Mouse (Mus musculus) limb, embryonic 11.5 days (tissue): ENCODE data around the gene Tubb4a. TPM values are rescaled to one million over a fixed set of nuclear protein-coding genes. Genes with fewer than 3 reads are reported as not detected.

Experiments
- ATAC-seq: fragments of 200-750 bp; cut with Nextera tagmentation; 2 replicates; pipeline ENCODE4 v1.8.0; 2017; ENCODE audit warnings: low read depth; ENCODE audit not compliant: insufficient number of reproducible peaks, low FRiP score, low TSS enrichment
- DNase-seq: peaks from one replicate; pipeline ENCODE4 v3.0.0-alpha.2; 2015; ENCODE audit warnings: low spot score
- H3K27ac ChIP-seq: fragments of 300-500 bp; sonication (generic); replicated peaks from 2 replicates; pipeline ENCODE4 v1.5.1; 2014; ENCODE audit warnings: low read depth, mild to moderate bottlenecking, low read length
- H3K27me3 ChIP-seq: fragments of 300-500 bp; sonication (generic); 2 replicates; pipeline ENCODE4 v1.6.1; 2014; ENCODE audit warnings: mild to moderate bottlenecking, low read length, mixed read lengths; ENCODE audit not compliant: control insufficient read depth, insufficient read depth
- H3K36me3 ChIP-seq: fragments of 300-500 bp; sonication (generic); 2 replicates; pipeline ENCODE4 v1.6.1; 2014; ENCODE audit warnings: mild to moderate bottlenecking, low read length, moderate library complexity, mixed read lengths; ENCODE audit not compliant: control insufficient read depth, insufficient read depth
- H3K4me1 ChIP-seq: fragments of 300-500 bp; sonication (generic); 2 replicates; pipeline ENCODE4 v1.6.1; 2014; ENCODE audit warnings: low read length, mixed read lengths; ENCODE audit not compliant: control insufficient read depth, insufficient read depth
- H3K4me2 ChIP-seq: fragments of 300-500 bp; sonication (generic); 2 replicates; pipeline ENCODE4 v1.6.1; 2014; ENCODE audit warnings: low read depth, mild to moderate bottlenecking, moderate library complexity; ENCODE audit not compliant: severe bottlenecking
- H3K4me3 ChIP-seq: fragments of 300-500 bp; sonication (generic); 2 replicates; pipeline ENCODE4 v1.5.1; 2014; ENCODE audit warnings: low read depth, low read length
- H3K9ac ChIP-seq: fragments of 300-500 bp; sonication (generic); 2 replicates; pipeline ENCODE4 v1.6.1; 2014; ENCODE audit warnings: mild to moderate bottlenecking, low read length
- H3K9me3 ChIP-seq: fragments of 300-500 bp; sonication (generic); 2 replicates; pipeline ENCODE4 v1.6.1; 2016; ENCODE audit warnings: low read length; ENCODE audit not compliant: control insufficient read depth
- WGBS: fragments of 180-500 bp; shearing (Covaris S2); extraction: QIAGEN DNeasy Blood & Tissue Kit; methylation state at CpG from one replicate; pipeline ENCODE4 v1.1.7; 2014; 5-methylcytosine and 5-hydroxymethylcytosine counted together
- polyA plus RNA-seq: library from polyadenylated mRNA; unstranded; fragments of >200 nt; fragmentation: Nextera tagmentation; extraction: Ambion mirVana; gene quantifications from 2 replicates; pipeline ENCODE4 v1.2.1, GENCODE M21; 2014

Gene Tubb4a
- polyA plus RNA-seq, 1 experiment from 2014 or later, result 11.1 TPM

GRCm38 (mm10) chr17:57070272-57070671 lies 17.3 kb downstream of the Tubb4a start:
- no peak for ATAC-seq
- no peaks in the 10 kb centered on the region for H3K4me1 ChIP-seq
- DNase-seq, result no peak
- H3K36me3 ChIP-seq, result no peaks in the 10 kb centered on the region
- no peak overlapping the region for H3K9ac ChIP-seq
- no peak overlapping the region for H3K4me2 ChIP-seq
- 7% methylated on average over 9 of the region's 9 CpGs for WGBS
- H3K27me3 ChIP-seq, result peaks cover 16% of the 10 kb centered on the region
- H3K4me3 ChIP-seq, result no peak overlapping the region
- no peaks in the 10 kb centered on the region for H3K9me3 ChIP-seq
- H3K27ac ChIP-seq, result no peak overlapping the region

GRCm38 (mm10) chr17:57066908-57067307 lies 20.7 kb downstream of the Tubb4a start:
- H3K4me3 ChIP-seq, result no peak overlapping the region
- H3K36me3 ChIP-seq, result no peaks in the 10 kb centered on the region
- ATAC-seq, result no peak
- H3K27me3 ChIP-seq, result peaks cover 38% of the 10 kb centered on the region
- H3K9me3 ChIP-seq, result no peaks in the 10 kb centered on the region
- H3K27ac ChIP-seq, result no peak overlapping the region
- H3K4me2 ChIP-seq, result no peak overlapping the region
- no peaks in the 10 kb centered on the region for H3K4me1 ChIP-seq
- no peak overlapping the region for H3K9ac ChIP-seq
- no peak for DNase-seq
- 68% methylated on average over 5 of the region's 5 CpGs for WGBS

- H3K9ac ChIP-seq, result no peak overlapping the region
- ATAC-seq (no peak), DNase-seq (no peak)
- no peaks in the 10 kb centered on the region for H3K36me3 ChIP-seq
- no peaks in the 10 kb centered on the region for H3K9me3 ChIP-seq
- no peak overlapping the region for H3K27ac ChIP-seq
- H3K27me3 ChIP-seq, result peaks cover 46% of the 10 kb centered on the region
- 8% methylated on average over 8 of the region's 8 CpGs for WGBS
- H3K4me1 ChIP-seq, result no peaks in the 10 kb centered on the region
- no peak overlapping the region for H3K4me2 ChIP-seq
- no peak overlapping the region for H3K4me3 ChIP-seq
Measured at GRCm38 (mm10) chr17:57063031-57063430, 24.6 kb downstream of the Tubb4a start.

GRCm38 (mm10) chr17:57062548-57062947 lies 25.0 kb downstream of the Tubb4a start:
- DNase-seq, result no peak
- ATAC-seq, result no peak
- Histone ChIP-seq H3K27ac (no peak overlapping the region), H3K9me3 (no peaks in the 10 kb centered on the region), H3K9ac (no peak overlapping the region), H3K36me3 (no peaks in the 10 kb centered on the region), H3K4me2 (peak overlapping the region; percentile 24; the same call in 1 of the 2 replicates), H3K4me1 (no peaks in the 10 kb centered on the region), H3K27me3 (peaks cover 46% of the 10 kb centered on the region), H3K4me3 (peak overlapping the region; percentile 17; the same call in 1 of the 2 replicates)
- 1% methylated on average over 21 of the region's 22 CpGs for WGBS

- ATAC-seq, result no peak
- WGBS, result 1% methylated on average over 39 of the region's 39 CpGs
- peaks cover 46% of the 10 kb centered on the region for H3K27me3 ChIP-seq
Measured at GRCm38 (mm10) chr17:57062011-57062521, 25.5 kb downstream of the Tubb4a start.

GRCm38 (mm10) chr17:57061069-57061468 lies 26.5 kb downstream of the Tubb4a start:
- Histone ChIP-seq H3K4me1 (no peaks in the 10 kb centered on the region), H3K4me2 (peak overlapping the region; percentile 72; the same call in 1 of the 2 replicates), H3K9me3 (no peaks in the 10 kb centered on the region), H3K4me3 (no peak overlapping the region), H3K9ac (no peak overlapping the region), H3K27me3 (peaks cover 42% of the 10 kb centered on the region), H3K36me3 (no peaks in the 10 kb centered on the region), H3K27ac (no peak overlapping the region)
- no peak for DNase-seq
- WGBS, result 44% methylated on average over 10 of the region's 10 CpGs
- no peak for ATAC-seq

More at GRCm38 (mm10) chr17:57062011-57062521, 25.5 kb downstream of the Tubb4a start:
- H3K27ac ChIP-seq, result no peak overlapping the region
- H3K9ac ChIP-seq, result no peak overlapping the region
- peak overlapping the region; percentile 17; the same call in 1 of the 2 replicates for H3K4me3 ChIP-seq
- no peaks in the 10 kb centered on the region for H3K36me3 ChIP-seq
- no peak for DNase-seq
- no peaks in the 10 kb centered on the region for H3K9me3 ChIP-seq
- H3K4me2 ChIP-seq, result peak overlapping the region; percentile 24
- H3K4me1 ChIP-seq, result no peaks in the 10 kb centered on the region

- Histone ChIP-seq H3K4me1 (no peaks in the 10 kb centered on the region), H3K4me2 (peak overlapping the region; percentile 72), H3K27me3 (peaks cover 39% of the 10 kb centered on the region), H3K36me3 (no peaks in the 10 kb centered on the region), H3K4me3 (peak overlapping the region; percentile 72), H3K9ac (no peak overlapping the region), H3K27ac (no peak overlapping the region), H3K9me3 (no peaks in the 10 kb centered on the region)
- ATAC-seq (peak; percentile 82), DNase-seq (peak; percentile 92)
- WGBS, result under 1% methylated on average over 44 of the region's 44 CpGs
Measured at GRCm38 (mm10) chr17:57060231-57060801, 27.3 kb downstream of the Tubb4a start.

- WGBS, result 0% methylated on average over 38 of the region's 45 CpGs
- Histone ChIP-seq H3K27ac (no peak within 1 kb of the TSS), H3K4me1 (no peaks in the 10 kb centered on the region), H3K4me3 (peak within 1 kb of the TSS; percentile 72), H3K9me3 (no peaks in the 10 kb centered on the region), H3K36me3 (no peaks in the 10 kb centered on the region), H3K4me2 (peak within 1 kb of the TSS; percentile 72), H3K27me3 (peaks cover 34% of the 10 kb centered on the region), H3K9ac (peak within 1 kb of the TSS; percentile 41)
- peak; percentile 83 for DNase-seq
- peak; percentile 69 for ATAC-seq
Measured at GRCm38 (mm10) chr17:57059486-57059977, 28.1 kb downstream of the Tubb4a start, which contains the start of gene Slc25a23. Gene Slc25a23, minus strand, starts transcription at chr17:57059863.
